In the genomic region with DNA sequence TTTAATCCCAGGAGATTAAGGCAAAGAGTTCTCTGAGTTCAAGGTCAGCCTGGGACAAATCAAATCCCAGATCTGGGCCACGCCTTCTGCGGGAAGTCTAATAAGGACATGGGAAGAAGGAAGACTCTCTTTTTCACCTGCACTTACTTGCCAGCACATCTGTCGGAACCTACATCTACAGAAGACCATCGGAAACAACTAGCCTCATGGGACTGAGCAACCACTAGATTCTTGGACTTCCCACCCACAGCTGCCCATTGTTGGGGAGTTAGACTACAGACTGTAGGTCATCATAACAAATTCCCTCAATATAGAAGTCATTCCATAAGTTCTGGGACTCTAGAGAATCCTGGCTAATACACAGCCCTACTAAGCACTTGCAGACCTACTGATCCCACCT, we compare ENCODE assay signal across 36 mouse cellular contexts. TPM values are rescaled to one million over a fixed set of nuclear protein-coding genes. Genes with fewer than 3 reads are reported as not detected.
"Had no signal": no experiment of that assay in that cellular context is flagged by ENCODE, and none has a peak within 500 bp of the region (broad histone marks: within the 10 kb centered on the region; RNA-seq: fewer than 3 reads in every experiment).

No protein-coding gene starts in this region.

- H3K36me3 ChIP-seq: limb, embryonic 12.5 days; limb, embryonic 13.5 days; limb, embryonic 15.5 days; liver, embryonic 12.5 days; liver, embryonic 13.5 days; liver, embryonic 15.5 days; lung, embryonic 15.5 days; midbrain, embryonic 10.5 days; midbrain, embryonic 12.5 days; midbrain, embryonic 13.5 days; midbrain, embryonic 15.5 days; neural tube, embryonic 12.5 days; neural tube, embryonic 13.5 days had no signal

- H3K27me3 ChIP-seq: limb, embryonic 12.5 days; limb, embryonic 13.5 days; limb, embryonic 15.5 days; lung, embryonic 15.5 days; midbrain, embryonic 12.5 days; midbrain, embryonic 13.5 days; midbrain, embryonic 15.5 days; neural tube, embryonic 12.5 days; neural tube, embryonic 13.5 days had no signal

- H3K9ac ChIP-seq: limb, embryonic 12.5 days; limb, embryonic 13.5 days; limb, embryonic 15.5 days; liver, embryonic 12.5 days; liver, embryonic 13.5 days; liver, embryonic 14.5 days; liver, embryonic 15.5 days; liver, postnatal 0 days; lung, embryonic 14.5 days; lung, embryonic 15.5 days; midbrain, embryonic 12.5 days; midbrain, embryonic 13.5 days; midbrain, embryonic 15.5 days; neural tube, embryonic 12.5 days; neural tube, embryonic 13.5 days had no signal

- H3K27ac ChIP-seq: limb, embryonic 15.5 days; liver, embryonic 12.5 days; liver, embryonic 13.5 days; liver, embryonic 14.5 days; liver, embryonic 15.5 days; lung, embryonic 15.5 days; macrophage; midbrain, embryonic 10.5 days; midbrain, embryonic 12.5 days; midbrain, embryonic 13.5 days; midbrain, embryonic 15.5 days; neural tube, embryonic 12.5 days; neural tube, embryonic 13.5 days had no signal

- H3K9me3 ChIP-seq: limb, embryonic 12.5 days; limb, embryonic 13.5 days; limb, embryonic 15.5 days; liver, embryonic 12.5 days; liver, embryonic 13.5 days; liver, embryonic 15.5 days; lung, embryonic 15.5 days; megakaryocyte, embryonic 14.5 days; midbrain, embryonic 10.5 days; midbrain, embryonic 12.5 days; midbrain, embryonic 13.5 days; midbrain, embryonic 15.5 days; neural tube, embryonic 12.5 days; neural tube, embryonic 13.5 days had no signal

- H3K4me1 ChIP-seq: lung, embryonic 15.5 days; midbrain, embryonic 10.5 days; midbrain, embryonic 12.5 days; midbrain, embryonic 13.5 days; midbrain, embryonic 15.5 days had no signal

- DNase-seq: left cerebral cortex, postnatal 4 days; liver; liver, embryonic 13.5 days; liver, postnatal 0 days; lung, adult 18-20 months; lung, adult 2 months; lung, embryonic 14.5 days; lung, postnatal 10 days; lung, postnatal 14 days; lung, postnatal 36 days; lung, postnatal 4 days; midbrain, embryonic 14.5 days had no signal

- ATAC-seq: liver, embryonic 12.5 days; liver, postnatal 0 days; lung, postnatal 0 days; midbrain, embryonic 13.5 days; midbrain, embryonic 15.5 days; midbrain, embryonic 16.5 days had no signal

- H3K4me2 ChIP-seq: limb, embryonic 12.5 days; limb, embryonic 13.5 days; limb, embryonic 15.5 days; liver, embryonic 11.5 days; liver, embryonic 12.5 days; liver, embryonic 13.5 days; liver, embryonic 15.5 days; lung, embryonic 14.5 days; lung, embryonic 15.5 days; midbrain, embryonic 11.5 days; midbrain, embryonic 12.5 days; midbrain, embryonic 13.5 days; midbrain, embryonic 15.5 days; neural tube, embryonic 12.5 days; neural tube, embryonic 13.5 days had no signal

- H3K4me3 ChIP-seq: limb, embryonic 12.5 days; limb, embryonic 13.5 days; limb, embryonic 15.5 days; liver, embryonic 12.5 days; liver, embryonic 13.5 days; liver, embryonic 15.5 days; lung, embryonic 15.5 days; megakaryocyte, embryonic 14.5 days; midbrain, embryonic 10.5 days; midbrain, embryonic 12.5 days; midbrain, embryonic 13.5 days; midbrain, embryonic 15.5 days; myocyte; neural tube, embryonic 12.5 days; neural tube, embryonic 13.5 days had no signal

RNA-seq across cellular contexts. Expression of gene Ip6k3, which starts 1.0 kb away (rescaled TPM):
- total RNA-seq: left cerebral cortex, postnatal 4 days; liver, adult 2 months; megakaryocyte progenitor cell, adult 5-6 weeks; megakaryocyte-erythroid progenitor cell, adult 5-6 weeks; midbrain, postnatal 0 days had no signal
- polyA plus RNA-seq: liver, adult 2 months; lung, embryonic 14.5 days; macrophage; midbrain, embryonic 10.5 days; midbrain, postnatal 0 days had no signal
